Mouse (Mus musculus) lung, adult 18-20 months (tissue): ENCODE results near the gene Lsm10.

ENCODE experiments used
- DNase-seq, 2 experiments: peaks; one replicate each; pipeline ENCODE4 v3.0.0; 2022; ENCODE audit warnings: mixed read lengths in 2 of 2

Lsm10 gene

GRCm38 (mm10) chr4:126097711-126098253 is 1.4 kb downstream of the Lsm10 start:
- no peak for DNase-seq

GRCm38 (mm10) chr4:126099365-126099764 is 2.9 kb downstream of the Lsm10 start:
- no peak for DNase-seq

GRCm38 (mm10) chr4:126100764-126101163 is 4.3 kb downstream of the Lsm10 start:
- DNase-seq: no peak

- DNase-seq: peak; percentile 67 to 68
Observed at GRCm38 (mm10) chr4:126102061-126102841, 5.8 kb downstream of the Lsm10 start.

- peak; percentile 97 to 98 for DNase-seq
Observed at GRCm38 (mm10) chr4:126103057-126103581, 6.7 kb downstream of the Lsm10 start.

- DNase-seq: peak; percentile 95 to 97
Observed at GRCm38 (mm10) chr4:126103590-126104068, 7.2 kb downstream of the Lsm10 start, which contains the start of gene Stk40. Gene Stk40, plus strand, starts transcription at chr4:126103957.

GRCm38 (mm10) chr4:126104261-126105075 is 8.0 kb downstream of the Lsm10 start:
- peak; percentile 65 to 72 for DNase-seq

GRCm38 (mm10) chr4:126105131-126105783 is 8.8 kb downstream of the Lsm10 start:
- DNase-seq: no peak

- DNase-seq: no peak
Observed at GRCm38 (mm10) chr4:126108061-126108740, 11.8 kb downstream of the Lsm10 start.

- peak; percentile 40 to 59 for DNase-seq
Observed at GRCm38 (mm10) chr4:126109613-126110373, 13.4 kb downstream of the Lsm10 start.

- DNase-seq: peak; percentile 92 to 93
Observed at GRCm38 (mm10) chr4:126110374-126111152, 14.1 kb downstream of the Lsm10 start.

- peak in 1 of 2 experiments; percentile 55 for DNase-seq
Observed at GRCm38 (mm10) chr4:126111153-126111549, 14.7 kb downstream of the Lsm10 start.

GRCm38 (mm10) chr4:126113243-126113642 is 16.8 kb downstream of the Lsm10 start:
- DNase-seq: no peak

- peak; percentile 37 to 53 for DNase-seq
Observed at GRCm38 (mm10) chr4:126113943-126114342, 17.5 kb downstream of the Lsm10 start.

GRCm38 (mm10) chr4:126115411-126115810 is 19.0 kb downstream of the Lsm10 start:
- no peak for DNase-seq

GRCm38 (mm10) chr4:126115871-126116521 is 19.6 kb downstream of the Lsm10 start:
- no peak for DNase-seq

- DNase-seq: no peak
Observed at GRCm38 (mm10) chr4:126117116-126117515, 20.7 kb downstream of the Lsm10 start.

- no peak for DNase-seq
Observed at GRCm38 (mm10) chr4:126118651-126119050, 22.2 kb downstream of the Lsm10 start.

GRCm38 (mm10) chr4:126119051-126119450 is 22.6 kb downstream of the Lsm10 start:
- no peak for DNase-seq

GRCm38 (mm10) chr4:126120052-126120451 is 23.6 kb downstream of the Lsm10 start:
- no peak for DNase-seq
